ENCODE assay signal across 18 mouse cellular contexts in genomic region chr2:49886209-49886608, GRCm38 (mm10).
"Had no signal": no experiment of that assay in that cellular context is flagged by ENCODE, and none has a peak within 500 bp of the region (broad histone marks: within the 10 kb centered on the region; RNA-seq: fewer than 3 reads in every experiment).

No protein-coding gene starts in this region.

- H3K36me3 ChIP-seq: lung, embryonic 15.5 days; midbrain, embryonic 10.5 days; midbrain, embryonic 12.5 days; neural tube, embryonic 12.5 days; stomach, embryonic 15.5 days had no signal

- H3K9me3 ChIP-seq: lung, embryonic 15.5 days; midbrain, embryonic 10.5 days; midbrain, embryonic 12.5 days; neural tube, embryonic 12.5 days; stomach, embryonic 15.5 days had no signal

- ATAC-seq: liver, postnatal 0 days; lung, postnatal 0 days; midbrain, embryonic 16.5 days had no signal

- H3K27me3 ChIP-seq: lung, embryonic 15.5 days; midbrain, embryonic 12.5 days; neural tube, embryonic 12.5 days; stomach, embryonic 15.5 days had no signal

- H3K4me3 ChIP-seq: lung, embryonic 15.5 days; midbrain, embryonic 10.5 days; midbrain, embryonic 12.5 days; neural tube, embryonic 12.5 days; stomach, embryonic 15.5 days had no signal

- DNase-seq: liver, postnatal 0 days; lung, adult 2 months; lung, postnatal 14 days; lung, postnatal 36 days; midbrain, embryonic 14.5 days; right cerebral cortex, postnatal 14 days; thymus, adult 2 months; thymus, postnatal 25 days; thymus, postnatal 4 days had no signal

- H3K9ac ChIP-seq: liver, postnatal 0 days; lung, embryonic 15.5 days; midbrain, embryonic 12.5 days; neural tube, embryonic 12.5 days; stomach, embryonic 15.5 days had no signal

- H3K4me1 ChIP-seq: lung, embryonic 15.5 days; neural tube, embryonic 12.5 days; stomach, embryonic 15.5 days had no signal

- H3K4me2 ChIP-seq: lung, embryonic 15.5 days; midbrain, embryonic 12.5 days; neural tube, embryonic 12.5 days; stomach, embryonic 15.5 days had no signal

- H3K27ac ChIP-seq: lung, embryonic 15.5 days; macrophage; midbrain, embryonic 10.5 days; midbrain, embryonic 12.5 days; neural tube, embryonic 12.5 days; stomach, embryonic 15.5 days; stomach, postnatal 0 days had no signal
